35 mouse cellular contexts compared by ENCODE assay signal in genomic region chr7:101687144-101687543, GRCm38 (mm10).
"Had no signal": no experiment of that assay in that cellular context is flagged by ENCODE, and none has a peak within 500 bp of the region (broad histone marks: within the 10 kb centered on the region; RNA-seq: fewer than 3 reads in every experiment).

No protein-coding gene starts in this region.

- ATAC-seq: hindbrain, embryonic 16.5 days; hindbrain, postnatal 0 days; inflammation-experienced regulatory T-cells, adult 6 months; intestine, embryonic 15.5 days; intestine, embryonic 16.5 days; intestine, postnatal 0 days had no signal

- H3K9me3 ChIP-seq: heart, embryonic 10.5 days; heart, embryonic 12.5 days; heart, embryonic 13.5 days; heart, embryonic 15.5 days; hindbrain, embryonic 10.5 days; hindbrain, embryonic 12.5 days; hindbrain, embryonic 13.5 days; hindbrain, embryonic 15.5 days; intestine, embryonic 15.5 days; kidney, embryonic 15.5 days had no signal

- H3K36me3 ChIP-seq: heart, embryonic 15.5 days; intestine, embryonic 15.5 days had no signal

- DNase-seq: heart, postnatal 10 days; heart, postnatal 14 days; heart, postnatal 36 days; heart, postnatal 4 days; kidney, adult 11 months; kidney, adult 18-20 months; kidney, adult 2 months; kidney, adult 8-10 months; kidney, adult 9 months; kidney, postnatal 10 days; kidney, postnatal 14 days; kidney, postnatal 25 days; kidney, postnatal 36 days; kidney, postnatal 4 days; layer of hippocampus, adult 9-11 months; layer of hippocampus, postnatal 36 days had no signal

- H3K4me2 ChIP-seq: heart, embryonic 11.5 days; heart, embryonic 12.5 days; heart, embryonic 13.5 days; heart, embryonic 15.5 days; hindbrain, embryonic 12.5 days; hindbrain, embryonic 13.5 days; hindbrain, embryonic 14.5 days; hindbrain, embryonic 15.5 days; intestine, embryonic 15.5 days; kidney, embryonic 15.5 days had no signal

- H3K9ac ChIP-seq: heart, embryonic 12.5 days; heart, embryonic 13.5 days; heart, embryonic 15.5 days; hindbrain, embryonic 12.5 days; hindbrain, embryonic 13.5 days; hindbrain, embryonic 14.5 days; hindbrain, embryonic 15.5 days; intestine, embryonic 15.5 days; kidney, embryonic 15.5 days had no signal

- H3K4me1 ChIP-seq: heart, embryonic 13.5 days; heart, embryonic 15.5 days; intestine, embryonic 15.5 days had no signal

- H3K4me3 ChIP-seq: heart, embryonic 10.5 days; heart, embryonic 12.5 days; heart, embryonic 13.5 days; heart, embryonic 15.5 days; hindbrain, embryonic 10.5 days; hindbrain, embryonic 12.5 days; hindbrain, embryonic 13.5 days; hindbrain, embryonic 15.5 days; intestine, embryonic 15.5 days; kidney, embryonic 15.5 days; layer of hippocampus, adult 2 months had no signal

- H3K27ac ChIP-seq: heart, embryonic 10.5 days; heart, embryonic 13.5 days; heart, embryonic 15.5 days; hindbrain, embryonic 10.5 days; hindbrain, embryonic 12.5 days; hindbrain, embryonic 13.5 days; hindbrain, embryonic 14.5 days; hindbrain, embryonic 15.5 days; hindbrain, postnatal 0 days; intestine, embryonic 15.5 days; kidney, embryonic 15.5 days; kidney, postnatal 0 days; layer of hippocampus, adult 2 months had no signal

- H3K27me3 ChIP-seq: heart, embryonic 12.5 days; heart, embryonic 13.5 days; heart, embryonic 15.5 days; hindbrain, embryonic 12.5 days; hindbrain, embryonic 13.5 days; hindbrain, embryonic 15.5 days; intestine, embryonic 15.5 days; kidney, embryonic 15.5 days had no signal
